Mouse (Mus musculus) hindbrain, embryonic 11.5 days (tissue): ENCODE results near the gene Tspyl2. TPM values are rescaled to one million over a fixed set of nuclear protein-coding genes. Genes with fewer than 3 reads are reported as not detected.
"Not testable (repeated sequence)": the region's sequence is repeated elsewhere in the genome, so short reads cannot be mapped to it uniquely, and the experiment has no call there.

Experiments
- ATAC-seq: fragments of 200-750 bp; cut with Nextera tagmentation; 2 replicates; pipeline ENCODE4 v1.8.0; 2017; ENCODE audit warnings: mild to moderate bottlenecking, moderate TSS enrichment, moderate library complexity; ENCODE audit not compliant: low FRiP score
- DNase-seq: peaks from one replicate; pipeline ENCODE4 v3.0.0-alpha.2; 2015; ENCODE audit warnings: low spot score
- H3K27ac ChIP-seq: fragments of 300-500 bp; sonication (generic); 2 replicates; pipeline ENCODE4 v1.5.1; 2014; ENCODE audit warnings: mild to moderate bottlenecking, low read depth, low read length
- H3K27me3 ChIP-seq: fragments of 300-500 bp; sonication (generic); 2 replicates; pipeline ENCODE4 v1.6.1; 2014; ENCODE audit warnings: mild to moderate bottlenecking, low read length, moderate library complexity, mixed read lengths; ENCODE audit not compliant: control insufficient read depth, insufficient read depth
- H3K36me3 ChIP-seq: fragments of 300-500 bp; sonication (generic); 2 replicates; pipeline ENCODE4 v1.6.1; 2014; ENCODE audit warnings: mild to moderate bottlenecking, low read length, moderate library complexity, mixed read lengths; ENCODE audit not compliant: control insufficient read depth, insufficient read depth
- H3K4me1 ChIP-seq: fragments of 300-500 bp; sonication (generic); replicated peaks from 2 replicates; pipeline ENCODE4 v1.6.1; 2014; ENCODE audit warnings: low read length, mixed read lengths; ENCODE audit not compliant: control insufficient read depth, insufficient read depth
- H3K4me2 ChIP-seq: fragments of 300-500 bp; sonication (generic); replicated peaks from 2 replicates; pipeline ENCODE4 v1.6.1; 2014; ENCODE audit warnings: mild to moderate bottlenecking, low read depth, low read length
- H3K4me3 ChIP-seq: fragments of 300-500 bp; sonication (generic); 2 replicates; pipeline ENCODE4 v1.5.1; 2014; ENCODE audit warnings: low read depth, low read length
- H3K9ac ChIP-seq: fragments of 300-500 bp; sonication (generic); 2 replicates; pipeline ENCODE4 v1.6.1; 2014; ENCODE audit warnings: low read depth, low read length
- H3K9me3 ChIP-seq: fragments of 300-500 bp; sonication (generic); 2 replicates; pipeline ENCODE4 v1.6.1; 2016; ENCODE audit warnings: low read length; ENCODE audit not compliant: control insufficient read depth
- WGBS: fragments of 180-500 bp; shearing (Covaris S2); extraction: QIAGEN DNeasy Blood & Tissue Kit; methylation state at CpG from one replicate; pipeline ENCODE4 v1.1.7; 2014; 5-methylcytosine and 5-hydroxymethylcytosine counted together
- polyA plus RNA-seq: library from polyadenylated mRNA; unstranded; fragments of >200 nt; fragmentation: Nextera tagmentation; extraction: Ambion mirVana; gene quantifications from 2 replicates; pipeline ENCODE4 v1.2.1, GENCODE M21; 2014

Gene Tspyl2
- polyA plus RNA-seq, 1 experiment from 2014 or later, result 38.5 TPM

GRCm38 (mm10) chrX:152320535-152320934, 21.7 kb downstream of the Tspyl2 start:
- peaks cover 6% of the 10 kb centered on the region for H3K27me3 ChIP-seq
- no peak overlapping the region for H3K27ac ChIP-seq
- DNase-seq (no peak), ATAC-seq (no peak)
- H3K36me3 ChIP-seq, result no peaks in the 10 kb centered on the region
- no peaks in the 10 kb centered on the region for H3K9me3 ChIP-seq
- no peaks in the 10 kb centered on the region for H3K4me1 ChIP-seq
- H3K4me2 ChIP-seq, result no peak overlapping the region
- H3K4me3 ChIP-seq, result no peak overlapping the region
- 86% methylated on average over 4 of the region's 4 CpGs for WGBS
- no peak overlapping the region for H3K9ac ChIP-seq

GRCm38 (mm10) chrX:152307942-152308341, 34.3 kb downstream of the Tspyl2 start:
- H3K9ac ChIP-seq, result no peak overlapping the region
- no peaks in the 10 kb centered on the region for H3K9me3 ChIP-seq
- whole genome bisulfite sequencing, result 70% methylated on average over 2 of the region's 2 CpGs
- H3K36me3 ChIP-seq, result no peaks in the 10 kb centered on the region
- no peak overlapping the region for H3K4me2 ChIP-seq
- DNase-seq, result peak; percentile 23
- ATAC-seq, result no peak
- H3K27ac ChIP-seq, result no peak overlapping the region
- no peak overlapping the region for H3K4me3 ChIP-seq
- peaks cover 2% of the 10 kb centered on the region; the same call in 1 of the 2 replicates for H3K27me3 ChIP-seq
- no peaks in the 10 kb centered on the region for H3K4me1 ChIP-seq

GRCm38 (mm10) chrX:152307371-152307770, 34.9 kb downstream of the Tspyl2 start:
- no peaks in the 10 kb centered on the region for H3K4me1 ChIP-seq
- ATAC-seq, result no peak
- H3K36me3 ChIP-seq, result no peaks in the 10 kb centered on the region
- H3K27ac ChIP-seq, result no peak overlapping the region
- H3K4me3 ChIP-seq, result no peak overlapping the region
- no peak overlapping the region for H3K9ac ChIP-seq
- H3K27me3 ChIP-seq, result peaks cover 2% of the 10 kb centered on the region; the same call in 1 of the 2 replicates
- H3K4me2 ChIP-seq, result no peak overlapping the region
- no peak for DNase-seq
- H3K9me3 ChIP-seq, result no peaks in the 10 kb centered on the region

DNA sequence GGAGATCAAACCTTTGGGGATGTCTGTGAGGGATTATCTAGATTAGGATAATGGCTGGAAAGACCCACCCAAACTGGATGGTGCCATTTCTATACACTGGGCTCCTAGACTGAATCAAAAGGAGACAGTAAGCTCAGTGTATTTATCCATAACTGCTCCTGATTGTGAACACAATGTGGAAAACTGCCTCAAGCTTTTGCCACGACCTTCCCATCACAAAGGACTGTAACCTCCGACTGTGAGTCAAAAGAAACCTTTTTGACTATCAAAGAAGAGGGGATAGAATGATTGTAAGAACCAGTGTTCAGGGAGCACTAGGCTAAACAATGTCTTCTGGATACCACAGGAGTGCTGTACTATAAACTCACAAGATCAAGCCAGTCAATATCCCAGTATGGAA, 36.0 kb downstream of the Tspyl2 start:
- ATAC-seq (no peak), DNase-seq (no peak)
- no peaks in the 10 kb centered on the region for H3K9me3 ChIP-seq
- no peaks in the 10 kb centered on the region for H3K4me1 ChIP-seq
- no peak overlapping the region for H3K4me3 ChIP-seq
- H3K4me2 ChIP-seq, result no peak overlapping the region
- H3K27me3 ChIP-seq, result peaks cover 2% of the 10 kb centered on the region; the same call in 1 of the 2 replicates
- no peak overlapping the region for H3K9ac ChIP-seq
- H3K36me3 ChIP-seq, result no peaks in the 10 kb centered on the region
- 71% methylated on average over 2 of the region's 2 CpGs for WGBS
- no peak overlapping the region for H3K27ac ChIP-seq

DNA sequence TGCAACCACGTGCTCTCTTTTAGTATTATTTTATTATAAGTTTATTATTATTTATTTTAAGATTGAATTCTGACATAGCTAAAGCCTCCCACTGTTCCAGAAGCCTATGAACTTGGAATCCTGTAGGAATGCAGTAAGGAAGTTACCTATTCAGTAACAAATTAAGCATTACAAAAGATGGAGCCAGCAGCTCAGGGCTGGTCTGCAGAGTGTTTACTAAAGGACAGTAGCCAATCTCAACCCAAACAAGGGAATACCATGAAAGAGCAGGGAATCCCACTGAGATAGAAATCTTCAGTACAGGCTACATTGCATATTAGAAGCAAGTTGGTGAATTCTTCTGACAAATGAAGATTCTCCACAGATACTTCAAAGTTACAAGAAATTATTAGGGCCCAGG, 55.2 kb downstream of the Tspyl2 start:
- not testable (repeated sequence) for H3K9ac ChIP-seq, ATAC-seq, H3K4me1 ChIP-seq, H3K9me3 ChIP-seq, H3K36me3 ChIP-seq, H3K27me3 ChIP-seq, H3K27ac ChIP-seq, H3K4me3 ChIP-seq, H3K4me2 ChIP-seq, DNase-seq
- 56% methylated on average over 1 of the region's 1 CpGs for WGBS

Other genes with a start within 250 kb of the Tspyl2 start
- gene Iqsec2, start 198.2 kb downstream of the Tspyl2 start, polyA plus RNA-seq, result 1.9 and 2.0 TPM in 2 replicates
- 29.6 and 44.4 TPM in 2 replicates for gene Kdm5c, start 109.4 kb downstream of the Tspyl2 start, polyA plus RNA-seq
- 15.5 and 16.2 TPM in 2 replicates for gene Kantr, start 14.9 kb downstream of the Tspyl2 start, polyA plus RNA-seq
- 4.7 and 7.2 TPM in 2 replicates for gene Gpr173, start 26.3 kb upstream of the Tspyl2 start, polyA plus RNA-seq
- gene Cldn34a, start 220.9 kb upstream of the Tspyl2 start, polyA plus RNA-seq, result not detected in 2 replicates